Mouse (Mus musculus) thymus, adult 2 months (tissue): Measurements from ENCODE around the gene Ccdc6.

Experiments
- CTCF ChIP-seq: fragments of 200-500 bp; IDR thresholded peaks from 2 replicates; pipeline ENCODE4 v1.5.1; 2012; ENCODE audit warnings: mild to moderate bottlenecking, control low read depth, low read length, moderate library complexity, borderline replicate concordance; ENCODE audit not compliant: control insufficient read depth, poor library complexity, insufficient read depth; ENCODE audit errors: extremely low read depth
- POLR2A ChIP-seq: fragments of 200-500 bp; IDR thresholded peaks from 2 replicates; pipeline ENCODE4 v1.6.1; 2012; ENCODE audit warnings: mild to moderate bottlenecking, low read length, control low read depth, moderate library complexity; ENCODE audit not compliant: control insufficient read depth, poor library complexity, insufficient read depth; ENCODE audit errors: extremely low read depth

DNA sequence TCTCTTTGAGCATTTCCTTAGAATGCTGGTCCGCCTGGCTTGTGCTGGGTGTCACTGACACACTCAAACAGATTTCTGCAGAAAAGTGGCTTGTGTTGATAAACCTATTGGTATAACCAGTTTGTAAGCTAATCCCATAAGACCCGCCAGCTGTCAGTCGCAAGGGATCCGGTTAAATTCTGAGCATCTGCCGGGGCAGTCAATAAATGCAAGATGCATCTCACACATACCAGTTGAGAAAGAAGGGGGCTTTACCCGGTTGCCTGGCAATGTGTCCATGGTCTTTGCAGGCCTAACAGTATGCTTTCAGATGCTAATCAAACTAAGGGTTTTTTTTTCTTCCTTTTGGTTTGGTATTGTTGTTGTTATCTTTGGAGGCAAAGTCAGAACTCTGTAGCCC lies 42.4 kb downstream of the Ccdc6 start:
- TF ChIP-seq CTCF (no peak), POLR2A (no peak)
